Mouse (Mus musculus) liver, adult 2 months (tissue): ENCODE measurements at regions not wholly inside any gene's neighbourhood (a gene's known extent, or its start where the extent isn't known, plus 50 kb on each side); places are given as distances from the start of the nearest gene placed in this dataset.

Experiments used
- CTCF ChIP-seq: fragments of 200-500 bp; IDR thresholded peaks from 2 replicates; pipeline ENCODE4 v1.5.1; 2011; ENCODE audit warnings: low read depth, low read length, control low read depth
- POLR2A ChIP-seq: fragments of 200-500 bp; IDR thresholded peaks from 2 replicates; pipeline ENCODE4 v1.6.1; 2011; ENCODE audit warnings: low read length, control low read depth; ENCODE audit not compliant: insufficient read depth; ENCODE audit errors: extremely low read depth

DNA sequence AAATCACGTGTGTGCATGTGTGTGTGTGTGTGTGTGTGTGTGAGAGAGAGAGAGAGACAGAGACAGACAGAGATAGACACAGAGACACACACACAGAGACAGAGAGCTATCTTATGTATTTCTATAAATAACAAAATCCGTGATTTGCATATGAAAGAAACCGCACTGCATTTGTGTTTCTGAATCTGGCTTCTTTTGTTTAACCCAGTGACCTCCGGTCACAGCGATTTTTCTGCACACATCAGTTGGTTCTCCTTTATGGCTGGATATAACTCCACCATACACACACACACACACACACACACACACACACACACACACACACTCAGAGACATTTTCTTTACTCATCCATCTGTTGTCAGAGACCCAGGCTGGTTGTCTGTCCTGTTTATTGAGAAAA lies 58.2 kb upstream of the Lhx8 start:
- no peak for TF ChIP-seq POLR2A
- no peak for TF ChIP-seq CTCF
